Mouse (Mus musculus): Measurements from ENCODE around the gene Rims1. TPM values are rescaled to one million over a fixed set of nuclear protein-coding genes. Genes with fewer than 3 reads are reported as not detected.
A peak's percentile ranks its signal among the peaks of the same experiment; 100 is the strongest.

Rims1 gene
- polyA plus RNA-seq, 1 experiment from 2014 or later, result 7.9 TPM

- DNase-seq (ENCODE audit: low spot score), result no peak
- Histone ChIP-seq H3K4me3 (ENCODE audit: low read depth, low read length) (no peak overlapping the region), H3K4me2 (replicated peaks; ENCODE audit: low read depth) (no peak overlapping the region), H3K27me3 (ENCODE audit: control insufficient read depth, insufficient read depth, low read length) (no peaks in the 10 kb centered on the region), H3K9ac (ENCODE audit: low read length) (no peak overlapping the region), H3K9me3 (ENCODE audit: control insufficient read depth, low read length) (no peaks in the 10 kb centered on the region), H3K4me1 (replicated peaks; ENCODE audit: control insufficient read depth, insufficient read depth) (no peaks in the 10 kb centered on the region), H3K36me3 (ENCODE audit: control insufficient read depth, insufficient read depth, low read length) (no peaks in the 10 kb centered on the region), H3K27ac (replicated peaks) (no peak overlapping the region)
- ATAC-seq (ENCODE audit: low FRiP score, low TSS enrichment), result no peak
- no peak for TF ChIP-seq EP300 (optimal IDR thresholded peaks at IDR 0.05)
- WGBS, result 85% methylated on average over 6 of the region's 6 CpGs
Measured at GRCm38 (mm10) chr1:22631991-22632390, 173.8 kb downstream of the Rims1 start.

GRCm38 (mm10) chr1:22629011-22629410 is 176.8 kb downstream of the Rims1 start:
- H3K36me3 ChIP-seq (ENCODE audit: control insufficient read depth, insufficient read depth, low read length), result no peaks in the 10 kb centered on the region
- TF ChIP-seq EP300 (optimal IDR thresholded peaks at IDR 0.05), result no peak
- no peak overlapping the region for H3K9ac ChIP-seq (ENCODE audit: low read length)
- H3K27me3 ChIP-seq (ENCODE audit: control insufficient read depth, insufficient read depth, low read length), result no peaks in the 10 kb centered on the region
- no peaks in the 10 kb centered on the region for H3K4me1 ChIP-seq (replicated peaks; ENCODE audit: control insufficient read depth, insufficient read depth)
- no peak overlapping the region for H3K4me3 ChIP-seq (ENCODE audit: low read depth, low read length)
- no peaks in the 10 kb centered on the region for H3K9me3 ChIP-seq (ENCODE audit: control insufficient read depth, low read length)
- WGBS, result 72% methylated on average over 8 of the region's 8 CpGs
- H3K4me2 ChIP-seq (replicated peaks; ENCODE audit: low read depth), result no peak overlapping the region
- ATAC-seq (ENCODE audit: low FRiP score, low TSS enrichment) (no peak), DNase-seq (ENCODE audit: low spot score) (no peak)
- H3K27ac ChIP-seq (replicated peaks), result no peak overlapping the region

GRCm38 (mm10) chr1:22627013-22627412 is 178.8 kb downstream of the Rims1 start:
- H3K27me3 ChIP-seq (ENCODE audit: control insufficient read depth, insufficient read depth, low read length), result no peaks in the 10 kb centered on the region
- H3K4me3 ChIP-seq (ENCODE audit: low read depth, low read length), result no peak overlapping the region
- H3K27ac ChIP-seq (replicated peaks), result no peak overlapping the region
- no peaks in the 10 kb centered on the region for H3K4me1 ChIP-seq (replicated peaks; ENCODE audit: control insufficient read depth, insufficient read depth)
- ATAC-seq (ENCODE audit: low FRiP score, low TSS enrichment), result no peak
- no peak overlapping the region for H3K4me2 ChIP-seq (replicated peaks; ENCODE audit: low read depth)
- DNase-seq (ENCODE audit: low spot score), result no peak
- TF ChIP-seq CTCF (IDR thresholded peaks at IDR 0.05; ENCODE audit: low read depth) (peak; percentile 61), EP300 (optimal IDR thresholded peaks at IDR 0.05) (no peak)
- WGBS, result 27% methylated on average over 5 of the region's 5 CpGs
- H3K9ac ChIP-seq (ENCODE audit: low read length), result no peak overlapping the region
- H3K36me3 ChIP-seq (ENCODE audit: control insufficient read depth, insufficient read depth, low read length), result no peaks in the 10 kb centered on the region
- no peaks in the 10 kb centered on the region for H3K9me3 ChIP-seq (ENCODE audit: control insufficient read depth, low read length)

- WGBS, result 56% methylated on average over 3 of the region's 3 CpGs
- no peak overlapping the region for H3K4me3 ChIP-seq (ENCODE audit: low read depth, low read length)
- no peaks in the 10 kb centered on the region for H3K36me3 ChIP-seq (ENCODE audit: control insufficient read depth, insufficient read depth, low read length)
- no peaks in the 10 kb centered on the region for H3K4me1 ChIP-seq (replicated peaks; ENCODE audit: control insufficient read depth, insufficient read depth)
- TF ChIP-seq CTCF (IDR thresholded peaks at IDR 0.05; ENCODE audit: low read depth) (no peak), EP300 (optimal IDR thresholded peaks at IDR 0.05) (no peak)
- H3K4me2 ChIP-seq (replicated peaks; ENCODE audit: low read depth), result no peak overlapping the region
- no peaks in the 10 kb centered on the region for H3K27me3 ChIP-seq (ENCODE audit: control insufficient read depth, insufficient read depth, low read length)
- no peak overlapping the region for H3K27ac ChIP-seq (replicated peaks)
- ATAC-seq (ENCODE audit: low FRiP score, low TSS enrichment), result no peak
- no peak for DNase-seq (ENCODE audit: low spot score)
- no peak overlapping the region for H3K9ac ChIP-seq (ENCODE audit: low read length)
- H3K9me3 ChIP-seq (ENCODE audit: control insufficient read depth, low read length), result no peaks in the 10 kb centered on the region
Measured at GRCm38 (mm10) chr1:22626295-22626694, 179.5 kb downstream of the Rims1 start.

- no peak overlapping the region for H3K4me3 ChIP-seq (ENCODE audit: low read depth, low read length)
- TF ChIP-seq CTCF (IDR thresholded peaks at IDR 0.05; ENCODE audit: low read depth) (no peak), EP300 (optimal IDR thresholded peaks at IDR 0.05) (no peak)
- H3K36me3 ChIP-seq (ENCODE audit: control insufficient read depth, insufficient read depth, low read length), result no peaks in the 10 kb centered on the region
- ATAC-seq (ENCODE audit: low FRiP score, low TSS enrichment), result no peak
- no peak overlapping the region for H3K27ac ChIP-seq (replicated peaks)
- no peak for DNase-seq (ENCODE audit: low spot score)
- WGBS, result 39% methylated on average over 8 of the region's 8 CpGs
- no peak overlapping the region for H3K9ac ChIP-seq (ENCODE audit: low read length)
- H3K4me1 ChIP-seq (replicated peaks; ENCODE audit: control insufficient read depth, insufficient read depth), result no peaks in the 10 kb centered on the region
- no peak overlapping the region for H3K4me2 ChIP-seq (replicated peaks; ENCODE audit: low read depth)
- no peaks in the 10 kb centered on the region for H3K27me3 ChIP-seq (ENCODE audit: control insufficient read depth, insufficient read depth, low read length)
- H3K9me3 ChIP-seq (ENCODE audit: control insufficient read depth, low read length), result no peaks in the 10 kb centered on the region
Measured at GRCm38 (mm10) chr1:22620827-22621226, 185.0 kb downstream of the Rims1 start.

GRCm38 (mm10) chr1:22615601-22616000 is 190.2 kb downstream of the Rims1 start:
- DNase-seq (ENCODE audit: low spot score) (no peak), ATAC-seq (ENCODE audit: low FRiP score, low TSS enrichment) (no peak)
- no peak overlapping the region for H3K9ac ChIP-seq (ENCODE audit: low read length)
- TF ChIP-seq CTCF (IDR thresholded peaks at IDR 0.05; ENCODE audit: low read depth) (no peak), EP300 (optimal IDR thresholded peaks at IDR 0.05) (no peak)
- H3K4me3 ChIP-seq (ENCODE audit: low read depth, low read length), result no peak overlapping the region
- no peaks in the 10 kb centered on the region for H3K27me3 ChIP-seq (ENCODE audit: control insufficient read depth, insufficient read depth, low read length)
- H3K9me3 ChIP-seq (ENCODE audit: control insufficient read depth, low read length), result no peaks in the 10 kb centered on the region
- 67% methylated on average over 4 of the region's 4 CpGs for WGBS
- no peaks in the 10 kb centered on the region for H3K36me3 ChIP-seq (ENCODE audit: control insufficient read depth, insufficient read depth, low read length)
- H3K4me1 ChIP-seq (replicated peaks; ENCODE audit: control insufficient read depth, insufficient read depth), result no peaks in the 10 kb centered on the region
- H3K27ac ChIP-seq (replicated peaks), result no peak overlapping the region
- no peak overlapping the region for H3K4me2 ChIP-seq (replicated peaks; ENCODE audit: low read depth)

All from stomach, postnatal 0 days (tissue).